Mouse (Mus musculus) hematopoietic multipotent progenitor cell, adult 10-12 weeks (in vitro differentiated cells): ENCODE results near the gene Abhd16b. TPM values are rescaled to one million over a fixed set of nuclear protein-coding genes. Genes with fewer than 3 reads are reported as not detected.

Source experiments
- polyA plus RNA-seq: library from polyadenylated mRNA; stranded (reverse); fragments of >175 nt; gene quantifications from 2 replicates; pipeline ENCODE4 v1.2.3, GENCODE M21; 2012; ENCODE audit warnings: low replicate concordance

The Abhd16b gene
- 0.08 and 0.12 TPM in 2 replicates for polyA plus RNA-seq

DNA sequence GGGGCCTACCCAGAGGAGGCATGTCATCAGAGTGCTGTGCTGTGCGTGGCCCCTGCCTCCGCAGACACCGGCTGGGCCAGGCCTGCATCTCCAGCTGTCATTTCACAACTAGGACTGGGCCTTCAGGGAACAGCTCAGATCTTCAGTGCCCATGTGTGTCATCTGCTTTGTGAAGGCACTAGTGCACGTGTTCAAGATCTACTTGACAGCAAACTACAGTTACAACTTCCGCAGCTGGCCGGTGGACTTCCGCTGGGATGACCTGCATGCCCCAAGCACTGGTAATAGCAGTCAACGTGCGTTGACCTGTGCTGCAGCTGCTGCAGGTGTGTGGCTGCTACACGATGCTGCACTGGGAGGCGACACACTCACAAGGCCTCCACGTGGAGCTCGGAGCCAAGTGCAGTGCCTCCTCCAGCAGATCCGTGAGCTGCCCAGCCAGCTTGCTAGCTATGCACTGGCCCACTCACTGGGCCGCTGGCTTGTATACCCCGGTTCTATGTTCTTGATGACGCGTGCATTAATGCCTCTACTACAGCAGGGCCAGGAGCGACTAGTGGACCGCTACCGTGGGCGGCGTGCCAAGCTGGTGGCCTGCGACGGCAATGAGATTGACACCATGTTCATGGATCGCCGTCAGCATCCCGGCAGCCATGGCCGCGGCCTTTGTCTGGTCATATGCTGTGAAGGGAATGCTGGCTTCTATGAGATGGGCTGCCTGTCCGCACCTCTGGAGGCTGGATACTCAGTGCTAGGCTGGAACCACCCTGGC lies at the start of gene Abhd16b:
Abhd16b (plus strand) TSS at position 51 of the 772 bp plus-strand sequence.

DNA sequence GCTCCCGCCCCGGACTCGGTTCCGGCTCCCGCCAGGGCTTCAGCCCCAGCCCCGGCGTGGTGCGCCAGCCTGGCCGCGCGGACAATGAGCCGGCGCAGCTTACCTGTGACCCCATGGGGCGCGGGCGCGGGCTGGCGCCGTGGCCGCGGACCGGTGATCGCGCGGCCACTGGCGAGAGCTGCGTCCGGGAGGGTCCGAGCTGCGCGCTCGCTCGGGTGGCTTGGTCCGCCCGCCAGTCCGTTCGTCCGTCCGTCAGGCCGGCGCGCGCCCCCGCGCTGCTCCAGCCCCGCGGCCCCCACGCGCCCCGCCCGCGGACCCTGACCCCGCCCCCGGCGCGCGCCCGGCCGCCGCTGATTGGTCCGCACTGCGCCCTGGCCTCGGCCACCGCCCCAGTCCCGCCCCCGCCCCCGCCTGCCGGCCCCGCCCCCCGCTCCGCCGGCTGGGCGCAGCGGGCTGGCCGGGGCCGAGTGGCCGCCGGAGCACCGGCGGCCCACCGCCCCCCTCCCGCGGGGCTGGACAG lies 33.8 kb upstream of the Abhd16b start, which contains the start of gene Zbtb46:
Zbtb46 (minus strand) TSS at position 274 of the 520 bp plus-strand sequence.

DNA sequence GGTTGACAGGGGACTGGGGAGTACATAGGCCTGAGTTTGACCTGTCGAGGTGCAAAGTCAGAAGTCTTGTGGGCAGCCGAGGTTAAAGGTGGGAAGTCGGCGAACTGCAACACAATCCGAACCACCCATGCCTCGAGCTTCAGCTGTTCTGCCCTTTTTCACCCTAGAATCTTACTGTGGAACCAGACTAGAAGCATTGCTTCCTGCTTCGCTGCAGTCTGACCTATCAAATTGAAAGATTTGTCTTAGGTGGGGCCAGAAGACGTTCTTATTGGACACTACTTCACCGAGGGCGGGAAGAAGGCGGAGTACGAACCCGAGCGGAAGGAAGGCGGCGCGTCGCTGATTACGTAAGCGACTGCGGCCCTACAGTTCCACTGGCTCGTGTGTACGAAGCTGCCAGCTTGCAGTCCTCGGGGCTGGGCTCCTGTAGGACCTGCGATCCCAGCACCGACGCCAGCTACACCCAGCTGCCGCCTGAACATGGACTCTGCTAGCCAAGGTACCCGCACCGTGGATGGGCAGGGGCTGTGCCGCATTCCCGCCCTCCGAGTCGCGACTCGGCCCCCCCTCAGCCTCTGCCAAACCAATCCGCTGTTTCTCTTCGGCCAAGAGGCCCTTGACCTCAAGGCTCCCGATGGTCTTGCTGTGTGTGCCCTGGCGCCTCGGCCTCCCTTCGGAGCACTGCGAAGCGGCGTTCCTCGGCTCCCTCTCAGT lies 4.0 kb downstream of the Abhd16b start, which contains the start of gene Tpd52l2:
Tpd52l2 (plus strand) TSS at position 312 of the 717 bp plus-strand sequence.

DNA sequence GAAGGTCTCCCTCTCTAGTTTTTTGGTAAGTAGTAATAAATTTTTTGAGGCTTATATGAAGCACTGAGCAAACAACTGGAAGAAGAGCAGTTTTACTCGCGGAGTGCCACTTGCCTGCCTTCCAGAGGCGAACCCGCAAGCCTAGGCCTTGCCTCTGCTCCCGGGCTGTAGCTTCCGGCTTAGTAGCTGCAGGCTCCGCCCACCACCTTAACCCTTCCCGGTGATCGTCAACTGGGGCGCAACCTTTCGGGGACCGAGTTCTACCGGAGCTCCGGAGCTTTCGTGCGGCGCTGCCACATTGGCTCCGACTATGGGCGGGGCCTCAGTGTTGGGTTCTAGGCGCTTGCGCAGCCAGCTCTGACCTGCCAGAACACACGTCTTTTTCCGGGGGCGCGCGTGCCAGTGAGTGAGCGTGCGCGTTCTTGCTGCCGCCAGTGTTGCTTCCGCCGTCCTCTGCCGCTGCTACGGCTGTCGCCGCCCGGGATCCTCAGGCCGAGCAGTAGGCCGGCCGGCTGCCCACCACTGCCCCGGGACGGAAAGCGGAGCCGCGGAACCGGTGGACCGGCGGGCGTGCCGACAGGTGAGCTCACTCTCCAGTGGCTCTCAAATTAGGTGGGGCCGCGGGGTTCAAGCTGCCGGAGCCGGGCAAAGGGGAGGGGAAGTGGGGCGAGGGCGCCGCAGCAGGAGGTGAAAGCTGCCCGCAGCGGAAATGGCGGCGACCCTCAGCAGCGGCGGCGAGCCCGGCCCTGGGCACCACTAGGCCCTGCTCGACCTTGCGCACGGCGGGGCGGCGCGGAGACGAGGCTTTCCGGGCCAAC lies 27.3 kb downstream of the Abhd16b start, which contains the start of gene Dnajc5:
Dnajc5 (plus strand) TSS at position 368 of the 818 bp plus-strand sequence.

Other genes with a start within 250 kb of the Abhd16b start
- gene Gmeb2, start 205.2 kb upstream of the Abhd16b start, polyA plus RNA-seq = 26.1 and 30.2 TPM in 2 replicates
- gene Stmn3, start 178.7 kb upstream of the Abhd16b start, polyA plus RNA-seq = 0.20 TPM in 1 of 2 replicates, not detected in the other
- 9.2 and 18.9 TPM in 2 replicates for gene Rtel1, start 173.5 kb upstream of the Abhd16b start, polyA plus RNA-seq
- gene Zgpat, start 128.3 kb upstream of the Abhd16b start, polyA plus RNA-seq = 46.2 and 56.1 TPM in 2 replicates
- gene Arfrp1, start 127.8 kb upstream of the Abhd16b start, polyA plus RNA-seq = 22.8 and 30.5 TPM in 2 replicates
- 123 and 175 TPM in 2 replicates for gene Lime1, start 113.1 kb upstream of the Abhd16b start, polyA plus RNA-seq
- gene Zbtb46, start 33.8 kb upstream of the Abhd16b start, polyA plus RNA-seq = 2.7 TPM in 2 replicates
- 4.3 and 46.6 TPM in 2 replicates for gene Tpd52l2, start 3.9 kb downstream of the Abhd16b start, polyA plus RNA-seq
- 38.7 and 70.5 TPM in 2 replicates for gene Dnajc5, start 27.3 kb downstream of the Abhd16b start, polyA plus RNA-seq
- 93.4 and 215 TPM in 2 replicates for gene Uckl1, start 91.7 kb downstream of the Abhd16b start, polyA plus RNA-seq
- 12.0 and 21.1 TPM in 2 replicates for gene Prpf6, start 98.7 kb downstream of the Abhd16b start, polyA plus RNA-seq
- 84.7 and 206 TPM in 2 replicates for gene Zfp512b, start 99.6 kb downstream of the Abhd16b start, polyA plus RNA-seq
- gene Samd10, start 106.0 kb downstream of the Abhd16b start, polyA plus RNA-seq = 17.3 and 21.9 TPM in 2 replicates
- gene Gm29797, start 163.8 kb downstream of the Abhd16b start, polyA plus RNA-seq = not detected in 2 replicates
- gene Sox18, start 178.4 kb downstream of the Abhd16b start, polyA plus RNA-seq = 2.2 and 9.7 TPM in 2 replicates
- 10.6 and 34.3 TPM in 2 replicates for gene Tcea2, start 187.1 kb downstream of the Abhd16b start, polyA plus RNA-seq
- 174 and 368 TPM in 2 replicates for gene Rgs19, start 200.8 kb downstream of the Abhd16b start, polyA plus RNA-seq
- gene Lkaaear1, start 205.2 kb downstream of the Abhd16b start, polyA plus RNA-seq = not detected in 2 replicates
- gene Oprl1, start 221.8 kb downstream of the Abhd16b start, polyA plus RNA-seq = 0.05 TPM in 1 of 2 replicates, not detected in the other